Mouse (Mus musculus): ENCODE measurements at regions not wholly inside any gene's neighbourhood (a gene's known extent, or its start where the extent isn't known, plus 50 kb on each side); places are given as distances from the start of the nearest gene placed in this dataset.

DNA sequence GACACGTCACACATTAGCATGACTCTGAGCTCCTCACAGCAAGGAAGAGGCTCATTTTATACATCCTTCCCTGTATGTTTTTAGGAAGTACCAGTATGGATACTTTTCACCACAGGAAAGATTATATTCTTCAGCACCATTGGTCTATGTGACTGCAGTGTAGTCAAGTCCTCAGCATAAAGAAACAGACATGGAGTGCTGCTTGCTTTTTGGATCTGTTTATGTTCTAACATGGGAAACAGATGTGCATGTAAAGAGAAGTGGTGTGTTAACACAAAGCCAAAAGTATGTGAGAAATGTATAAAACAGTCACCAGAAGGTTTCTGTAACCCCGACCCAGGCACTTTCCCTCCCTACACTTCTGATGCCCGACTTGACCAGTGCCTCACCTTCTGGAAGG is 553.3 kb upstream of the Id2 start:
- no peak for DNase-seq (ENCODE audit: extremely low spot score in 1 of 2, low spot score in 1 of 2)

DNA sequence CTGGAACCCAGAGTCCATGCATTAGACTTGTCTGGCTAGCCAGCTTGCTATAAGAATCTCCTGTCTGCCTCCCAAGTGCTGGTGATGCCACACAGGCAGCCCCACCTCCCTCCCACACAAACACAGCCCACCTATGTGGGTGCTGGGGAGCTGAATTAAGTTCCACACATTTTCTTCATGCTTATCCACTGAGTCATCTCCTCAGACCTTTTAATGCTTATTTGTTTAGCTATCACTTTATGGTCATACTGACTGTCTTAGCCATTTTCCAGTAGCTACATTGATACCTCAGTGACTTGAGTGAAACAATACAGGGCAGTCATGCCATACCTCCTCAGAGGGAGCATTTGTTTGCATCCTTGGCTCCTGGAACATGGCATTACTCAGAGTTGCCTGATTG is 531.1 kb upstream of the Id2 start:
- no peak for DNase-seq (ENCODE audit: extremely low spot score in 1 of 2, low spot score in 1 of 2)

DNA sequence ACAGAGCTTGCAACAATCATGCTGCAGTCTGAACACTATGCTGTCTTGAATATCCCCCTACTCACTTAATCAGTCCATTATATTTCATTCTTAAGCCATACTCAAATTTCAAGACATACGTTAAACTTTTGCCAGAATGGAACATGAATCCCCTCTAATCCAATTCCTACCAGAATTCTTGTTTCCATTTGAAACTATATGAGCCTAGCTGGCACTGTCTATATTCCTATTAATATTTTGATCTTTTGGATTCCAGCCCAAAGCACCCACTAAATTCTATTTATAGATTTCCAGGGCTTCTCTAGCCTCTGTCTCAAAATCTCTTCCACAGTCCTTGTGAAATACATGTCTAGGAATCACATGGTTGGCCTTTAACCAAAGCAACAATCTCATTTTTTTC is 528.9 kb upstream of the Id2 start:
- no peak for DNase-seq (ENCODE audit: extremely low spot score in 1 of 2, low spot score in 1 of 2)

DNA sequence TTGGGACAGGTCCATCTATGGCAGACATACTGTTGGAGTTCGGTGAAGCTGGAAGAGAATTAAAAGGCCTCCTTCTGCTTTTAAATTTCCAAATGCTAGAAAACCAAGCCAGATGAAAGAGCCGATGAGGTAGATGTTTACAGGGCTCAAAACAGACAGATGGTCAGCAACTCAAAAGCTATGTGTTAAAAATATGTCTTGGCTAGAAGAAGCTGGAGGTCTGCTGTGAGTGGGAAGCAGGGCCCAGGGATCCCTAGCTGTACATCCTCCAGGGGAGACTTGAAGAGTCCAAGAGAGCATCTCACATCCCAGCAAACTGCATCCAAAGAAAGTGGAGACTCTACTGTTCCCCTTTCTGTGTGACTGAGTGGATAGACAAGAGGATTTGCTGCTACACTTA is 526.5 kb upstream of the Id2 start:
- no peak for DNase-seq (ENCODE audit: extremely low spot score in 1 of 2, low spot score in 1 of 2)

DNA sequence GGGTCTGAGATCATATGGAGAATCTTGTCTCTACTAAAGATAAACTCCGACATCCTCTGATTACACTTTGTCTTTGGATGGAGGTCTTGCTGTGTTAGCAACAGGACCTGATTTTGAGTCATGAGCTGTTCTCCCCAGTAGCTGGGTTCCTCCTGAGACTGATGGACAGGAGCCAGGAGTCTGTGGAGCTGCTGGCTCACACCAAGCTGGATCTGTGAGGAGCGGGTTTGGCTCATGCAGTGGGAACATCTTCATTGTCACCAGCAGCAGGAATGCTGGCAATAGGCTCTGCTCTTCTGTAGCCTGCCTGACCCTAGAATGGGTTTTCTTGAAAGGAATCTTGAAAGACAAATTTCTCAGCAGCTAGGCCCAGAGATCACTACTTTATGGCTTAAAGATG is 524.2 kb upstream of the Id2 start:
- DNase-seq (ENCODE audit: extremely low spot score in 1 of 2, low spot score in 1 of 2) = no peak

DNA sequence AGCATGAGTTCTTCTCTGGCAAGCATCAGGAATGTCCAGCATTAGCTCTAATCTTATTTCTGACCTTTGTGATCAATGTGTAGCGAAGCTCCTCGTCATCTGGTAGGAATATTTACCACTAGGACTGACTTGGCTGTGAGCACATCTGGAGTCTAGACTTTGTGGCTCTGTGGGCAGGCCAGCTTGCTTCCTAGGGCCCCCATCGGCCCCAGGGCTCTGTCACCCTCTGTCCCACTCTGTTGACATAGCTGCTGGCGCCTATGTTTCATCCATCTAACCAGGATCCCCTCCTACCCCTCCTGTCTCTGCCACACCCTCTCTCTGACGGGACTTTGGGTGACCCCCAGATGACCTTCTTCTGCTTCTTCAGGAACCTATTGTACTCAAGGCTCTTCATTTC is 520.6 kb upstream of the Id2 start:
- no peak for DNase-seq (ENCODE audit: extremely low spot score in 1 of 2, low spot score in 1 of 2)

DNA sequence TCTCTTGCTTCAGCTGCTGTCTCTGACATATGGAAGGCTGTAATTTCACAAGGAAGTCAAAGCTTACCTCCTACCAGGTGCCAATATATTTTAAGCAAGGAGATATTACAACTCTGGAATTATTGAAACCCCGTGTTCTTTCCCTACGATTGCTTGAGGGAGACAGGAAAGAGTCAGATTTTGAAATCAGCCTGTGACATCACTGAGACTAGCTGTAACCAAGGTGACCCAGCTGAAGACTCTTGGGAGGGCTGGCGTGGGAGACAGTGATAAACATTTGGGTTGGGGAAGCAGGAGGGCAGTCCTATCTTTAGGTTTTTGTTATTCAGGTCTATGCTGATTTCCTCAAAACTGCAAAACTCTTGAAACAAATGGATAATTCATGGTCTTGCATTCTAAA is 518.4 kb upstream of the Id2 start:
- DNase-seq (ENCODE audit: extremely low spot score in 1 of 2, low spot score in 1 of 2) = no peak

DNA sequence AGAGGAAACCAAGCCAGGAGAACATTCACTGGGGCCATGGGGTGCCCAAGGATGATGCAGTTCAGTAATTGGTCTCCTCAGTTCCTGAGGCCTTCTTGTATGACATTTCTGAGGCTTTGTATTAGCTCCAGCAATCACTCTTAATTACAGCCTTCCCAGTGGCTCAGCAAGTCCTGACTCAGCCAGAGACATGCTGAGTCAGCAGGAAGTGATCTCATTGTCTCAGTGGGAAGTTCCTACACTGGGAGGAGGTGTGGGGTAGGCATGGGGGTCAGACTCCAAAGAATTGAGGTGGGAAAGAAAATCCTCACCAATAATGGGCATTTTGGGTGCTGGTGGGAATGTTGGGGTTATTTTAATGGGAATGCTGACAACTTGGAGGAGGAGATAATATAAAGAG is 516.5 kb upstream of the Id2 start:
- no peak for DNase-seq (ENCODE audit: extremely low spot score in 1 of 2, low spot score in 1 of 2)

DNA sequence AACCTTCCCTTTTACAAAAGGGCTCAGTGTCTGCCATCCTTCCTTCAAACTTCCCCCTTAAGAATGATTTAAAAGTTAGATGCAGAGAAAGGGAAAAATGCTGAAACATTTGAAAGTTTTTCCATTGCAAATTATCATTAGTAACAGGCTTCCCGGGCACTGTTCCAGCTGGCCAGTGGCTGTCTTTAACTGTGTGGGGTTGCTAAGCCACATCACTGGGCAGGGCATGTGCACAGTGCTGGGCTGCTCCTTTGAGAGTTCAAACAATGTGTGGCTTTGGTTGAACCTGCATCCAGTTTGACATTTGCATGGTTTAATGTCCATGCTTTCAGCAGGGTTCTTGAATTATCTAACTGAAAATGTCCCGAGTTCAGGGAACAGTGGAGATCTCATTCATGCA is 512.1 kb upstream of the Id2 start:
- peak in 1 of 2 experiments; percentile 36 for DNase-seq (ENCODE audit: extremely low spot score in 1 of 2, low spot score in 1 of 2)

DNA sequence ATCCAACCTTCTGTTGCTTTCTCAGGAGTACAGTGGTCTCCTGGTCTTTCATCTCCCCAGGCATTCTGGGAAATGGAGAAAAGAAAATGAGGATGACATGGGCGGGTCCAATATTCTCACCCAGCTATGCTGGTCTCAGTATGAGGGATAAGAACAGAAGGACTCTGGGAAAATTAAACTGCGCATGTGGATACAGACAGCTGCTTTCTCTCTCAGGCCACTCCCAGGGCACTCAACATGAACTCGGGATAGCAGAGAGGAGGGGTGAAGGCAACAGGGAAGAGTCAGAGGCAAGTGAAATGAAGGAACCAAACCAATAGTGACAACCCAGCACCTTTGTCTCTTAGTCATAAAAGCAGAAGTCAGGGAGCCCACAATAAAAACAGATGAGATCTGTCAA is 508.5 kb upstream of the Id2 start:
- DNase-seq (ENCODE audit: extremely low spot score in 1 of 2, low spot score in 1 of 2) = no peak

DNA sequence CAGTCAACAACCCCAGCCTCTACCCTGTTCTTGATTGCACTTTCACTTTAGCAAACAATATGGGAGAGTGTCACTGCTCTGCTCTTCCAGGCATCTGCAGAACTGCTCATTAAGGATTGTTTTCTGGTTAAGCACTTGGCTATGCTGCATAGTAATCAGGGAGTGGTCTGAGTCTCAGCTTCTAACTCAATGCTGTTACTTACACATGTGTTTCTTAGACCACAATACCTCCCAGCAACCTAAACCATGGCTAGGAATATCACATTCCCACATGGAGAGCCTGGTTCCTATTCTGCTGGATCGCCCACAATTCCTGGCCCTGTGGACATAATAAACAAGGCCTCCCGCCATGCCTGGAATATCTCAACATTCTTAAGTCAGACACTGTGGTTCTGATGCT is 493.3 kb upstream of the Id2 start:
- DNase-seq (ENCODE audit: extremely low spot score in 1 of 2, low spot score in 1 of 2) = no peak

DNA sequence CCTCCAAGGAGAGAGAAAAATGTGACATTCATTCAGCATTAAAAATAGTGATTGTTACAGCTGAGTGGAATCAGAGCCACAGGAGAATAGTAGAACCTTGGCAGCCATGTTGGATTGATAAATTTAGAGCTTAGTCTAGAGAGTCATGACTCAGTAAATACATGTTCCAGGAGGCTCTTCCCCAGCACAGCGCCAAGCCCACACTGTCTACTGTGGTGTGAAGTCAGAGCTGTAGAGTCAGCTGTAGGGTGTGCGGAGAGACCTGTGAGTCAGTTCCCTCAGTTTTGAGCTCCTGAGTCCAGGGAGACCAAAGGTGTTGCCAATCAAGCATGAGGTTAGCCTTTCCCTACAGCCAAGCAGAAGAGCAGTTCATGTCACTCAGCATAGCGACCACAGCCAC is 488.8 kb upstream of the Id2 start:
- no peak for DNase-seq (ENCODE audit: extremely low spot score in 1 of 2, low spot score in 1 of 2)

DNA sequence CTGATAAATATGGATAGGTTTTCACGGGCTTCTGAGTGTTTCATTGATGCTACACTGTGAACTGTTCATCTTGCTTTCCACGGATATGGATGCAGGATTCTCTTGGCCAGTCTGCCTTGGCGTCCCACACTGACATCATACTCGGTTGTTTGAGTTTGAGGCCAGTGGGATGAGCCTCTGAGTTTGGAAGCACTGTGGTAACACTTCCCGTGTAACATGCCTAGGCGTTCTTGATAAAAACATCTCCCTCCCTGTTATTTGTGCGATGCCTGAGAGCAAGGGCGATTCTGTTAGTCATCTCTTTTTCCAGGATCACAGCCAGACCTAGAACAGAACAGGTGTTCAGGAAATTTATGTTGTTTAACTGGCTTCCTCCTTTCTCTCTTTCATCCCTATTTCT is 482.5 kb upstream of the Id2 start:
- DNase-seq (ENCODE audit: extremely low spot score in 1 of 2, low spot score in 1 of 2) = no peak

DNA sequence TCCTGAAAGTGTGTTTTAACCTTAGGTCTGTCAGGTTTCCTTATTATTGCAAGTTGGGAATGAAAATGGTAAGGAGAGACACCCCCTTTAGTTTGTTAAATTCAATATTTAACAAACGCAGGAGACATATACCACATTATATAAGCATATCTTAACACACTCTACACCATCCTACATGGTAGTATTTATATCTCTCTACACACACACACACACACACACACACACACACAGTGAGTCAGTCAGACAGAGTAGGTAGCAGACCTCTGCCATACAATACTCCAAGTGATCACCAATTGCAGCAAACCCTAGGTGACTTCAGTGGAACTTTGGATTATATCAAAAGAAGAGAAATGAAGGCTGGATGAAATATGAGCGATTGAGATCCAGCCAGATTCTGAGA is 468.2 kb upstream of the Id2 start:
- DNase-seq (ENCODE audit: extremely low spot score in 1 of 2, low spot score in 1 of 2) = no peak

DNA sequence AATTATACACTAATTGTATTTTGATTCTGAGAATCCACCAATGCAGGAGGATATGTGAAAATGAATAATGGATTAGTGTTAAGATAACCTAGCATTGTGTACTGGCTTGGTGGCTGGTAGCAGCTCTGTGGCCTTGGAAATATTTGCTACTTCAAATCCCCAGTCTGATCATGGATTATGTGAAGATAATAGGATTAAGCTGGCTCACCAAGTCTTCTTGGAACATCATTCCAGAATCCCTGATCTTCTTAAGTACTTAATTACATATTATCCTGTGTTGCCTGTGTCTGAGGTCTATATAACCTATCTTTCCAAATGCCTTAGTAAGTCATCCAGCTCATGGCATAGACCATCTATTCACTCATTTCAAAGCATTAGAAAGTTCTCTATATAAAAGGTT is 462.7 kb upstream of the Id2 start:
- no peak for DNase-seq (ENCODE audit: extremely low spot score in 1 of 2, low spot score in 1 of 2)

DNA sequence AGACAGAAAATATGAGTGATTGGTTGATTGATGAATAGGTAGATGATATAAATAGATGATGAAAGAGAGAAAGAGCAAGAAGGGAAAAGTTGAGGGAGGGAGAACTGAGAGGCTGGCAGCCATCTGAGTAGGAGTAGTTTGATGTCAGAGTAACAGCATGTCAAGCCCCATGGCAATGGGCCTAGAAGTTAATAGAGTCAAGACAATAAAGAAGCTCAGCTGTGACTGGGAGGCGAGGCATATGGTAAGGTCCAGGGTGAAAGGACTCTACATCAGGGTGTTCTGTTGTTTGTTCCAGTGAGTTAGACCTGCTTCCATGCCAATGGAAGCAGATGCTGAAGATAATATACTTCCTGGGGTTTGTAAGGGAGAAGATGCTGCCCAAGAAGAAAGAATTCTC is 456.7 kb upstream of the Id2 start:
- no peak for DNase-seq (ENCODE audit: extremely low spot score in 1 of 2, low spot score in 1 of 2)

DNA sequence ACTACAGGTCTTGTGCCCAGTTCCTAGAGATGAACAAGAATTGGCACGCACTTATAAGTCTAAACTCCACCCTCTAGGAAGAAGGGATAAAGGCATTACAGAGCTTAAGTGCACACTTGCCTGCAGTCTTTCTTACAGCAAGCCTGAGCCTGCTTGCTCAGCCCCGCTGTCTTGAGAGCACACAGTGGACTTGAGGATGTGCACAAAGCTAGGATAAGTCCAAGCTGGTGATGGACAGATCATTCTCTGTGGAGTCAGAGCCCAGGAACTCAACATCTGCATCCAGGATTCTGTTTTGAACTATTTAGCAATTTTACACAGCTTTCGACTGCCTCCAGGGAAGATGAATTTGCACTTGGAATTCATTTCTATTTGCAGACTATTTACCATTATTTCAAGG is 452.8 kb upstream of the Id2 start:
- DNase-seq (ENCODE audit: extremely low spot score in 1 of 2, low spot score in 1 of 2) = no peak

DNA sequence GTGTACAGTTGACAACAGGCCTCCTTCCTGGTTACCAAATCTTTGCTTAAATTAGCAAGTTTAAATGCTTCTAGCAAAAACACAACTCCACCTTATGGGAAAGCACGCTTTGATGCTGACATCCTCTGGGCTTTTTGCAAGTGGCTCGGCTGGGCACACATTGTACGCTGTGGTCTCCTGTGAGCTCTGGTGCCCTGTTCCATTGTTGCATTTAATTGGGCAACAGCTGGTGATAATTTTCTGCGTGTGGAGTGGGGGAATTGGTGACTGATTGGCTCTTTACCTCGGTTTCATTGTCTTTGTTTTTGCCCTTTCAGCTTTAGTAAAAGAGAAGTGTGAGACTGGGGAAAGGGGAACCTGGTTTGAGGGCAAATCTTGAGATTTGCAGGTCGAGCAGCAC is 447.3 kb upstream of the Id2 start:
- no peak for DNase-seq (ENCODE audit: extremely low spot score in 1 of 2, low spot score in 1 of 2)

DNA sequence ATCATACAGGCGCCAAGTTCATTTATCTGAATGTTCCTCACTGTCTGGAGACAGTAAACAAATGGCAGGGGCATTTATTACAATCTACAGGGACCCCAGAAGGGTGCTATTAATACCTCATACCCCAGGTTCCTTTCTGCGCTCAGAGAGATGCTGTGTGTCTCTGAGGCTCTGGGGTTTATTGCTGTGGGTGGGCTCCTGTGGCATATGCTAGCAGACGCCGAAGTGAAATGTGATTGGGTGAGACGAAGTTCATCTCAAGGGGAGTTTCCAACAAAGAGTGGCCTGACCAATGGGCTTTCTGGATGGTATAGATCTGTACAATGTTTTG is 437.6 kb upstream of the Id2 start:
- no peak for DNase-seq (ENCODE audit: extremely low spot score in 1 of 2, low spot score in 1 of 2)

DNA sequence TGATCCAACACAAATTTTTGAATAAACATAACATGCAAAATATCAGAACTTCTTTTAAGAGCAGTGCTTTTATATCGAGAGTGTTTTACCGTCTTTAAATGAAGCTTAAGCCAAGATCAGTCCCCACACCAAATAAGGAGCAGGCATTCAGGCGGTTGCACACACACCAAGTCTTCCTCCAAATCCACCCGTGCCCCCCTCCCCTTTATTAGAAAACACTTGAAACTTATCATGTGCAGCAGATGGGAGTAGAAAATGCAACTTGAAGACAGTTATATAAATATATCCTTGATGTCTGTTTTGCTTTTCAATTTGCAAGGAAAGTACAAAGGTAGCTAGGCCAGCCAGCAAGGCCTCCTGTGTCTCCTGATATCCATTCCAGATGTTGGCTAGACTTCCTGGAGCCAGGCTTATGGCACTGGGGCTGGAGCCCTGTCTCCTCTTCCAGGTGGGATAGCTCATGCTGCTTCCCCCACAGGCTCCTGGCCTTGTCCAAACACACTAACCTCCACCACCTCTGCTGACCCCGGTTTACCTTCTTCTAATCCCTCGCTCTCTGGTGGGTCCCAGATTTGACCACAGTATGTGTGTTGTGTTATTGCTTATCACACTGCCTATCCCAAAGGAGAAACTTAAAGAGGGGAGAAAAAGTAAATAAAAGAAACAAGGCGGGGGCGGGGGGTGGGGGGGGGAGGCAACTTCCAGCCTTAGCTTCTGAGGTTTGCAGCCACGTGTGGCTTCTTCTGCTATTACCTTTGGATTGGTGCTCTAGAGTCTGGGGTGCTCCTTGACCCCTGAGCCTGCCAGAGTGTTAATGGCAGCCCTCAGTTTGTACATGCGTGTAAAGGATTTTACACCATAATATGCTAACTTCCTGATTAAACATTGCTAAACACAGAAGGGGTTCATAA is 437.0 kb upstream of the Id2 start:
- DNase-seq (ENCODE audit: extremely low spot score in 1 of 2, low spot score in 1 of 2) = no peak

DNA sequence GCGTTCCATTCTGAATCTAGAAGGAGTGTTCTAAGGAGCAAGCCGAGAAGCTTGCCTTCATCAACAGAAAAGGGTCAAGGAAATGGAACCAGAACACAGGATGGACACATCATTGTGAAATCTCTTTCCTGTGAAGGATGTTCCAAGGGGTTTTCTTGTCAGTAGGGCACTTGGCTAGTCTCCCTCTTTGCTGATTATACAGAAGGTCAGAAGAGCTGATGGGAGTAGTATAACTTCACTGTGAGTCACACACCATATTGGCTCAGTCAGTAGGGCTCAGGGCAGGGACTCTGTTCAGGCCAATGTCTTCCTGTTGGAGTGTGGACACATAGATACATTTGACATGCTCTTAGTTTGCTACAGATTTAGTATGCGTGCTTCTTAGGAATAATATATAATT is 433.5 kb upstream of the Id2 start:
- no peak for DNase-seq (ENCODE audit: extremely low spot score in 1 of 2, low spot score in 1 of 2)

DNA sequence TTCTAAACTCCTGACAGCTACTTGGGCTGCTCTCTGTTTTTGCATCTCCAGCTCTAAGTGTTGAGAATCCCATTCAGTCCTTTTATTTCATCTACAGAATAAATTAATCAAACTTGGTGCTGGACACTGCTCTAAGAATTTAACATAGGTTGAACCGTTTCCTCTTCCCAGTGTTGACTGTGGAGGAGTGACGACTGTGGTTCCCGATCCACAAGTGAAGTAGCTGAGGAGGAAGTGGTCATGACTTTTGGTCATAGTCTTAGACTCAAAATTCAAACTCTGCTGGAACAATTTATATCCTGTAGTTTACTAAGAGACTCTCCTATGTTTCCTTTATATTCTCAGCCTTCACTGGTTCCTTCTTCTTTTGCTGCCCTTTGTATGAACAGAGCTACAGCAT is 432.6 kb upstream of the Id2 start:
- DNase-seq (ENCODE audit: extremely low spot score in 1 of 2, low spot score in 1 of 2) = no peak

DNA sequence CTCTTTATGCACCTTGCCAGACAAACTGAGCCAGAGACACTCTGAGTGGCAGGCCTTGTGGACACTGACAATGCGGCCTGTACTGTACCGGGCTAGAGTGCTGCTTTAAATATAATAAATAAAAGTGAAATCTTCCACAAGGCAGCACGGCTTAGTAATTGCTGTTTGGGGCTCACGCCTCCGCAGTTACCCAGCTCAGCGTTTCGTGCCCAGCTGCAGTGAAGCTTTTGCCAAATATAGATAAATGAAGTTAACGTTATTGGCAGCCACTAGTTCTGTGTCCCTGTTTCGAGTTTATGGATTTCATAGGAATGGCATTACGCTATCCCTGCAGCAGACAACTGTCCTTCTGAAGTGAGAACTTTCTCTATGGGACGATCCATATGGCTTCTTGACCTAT is 429.7 kb upstream of the Id2 start:
- DNase-seq (ENCODE audit: extremely low spot score in 1 of 2, low spot score in 1 of 2) = peak in 1 of 2 experiments; percentile 6

Measured in layer of hippocampus, postnatal 25 days (tissue).